Mouse (Mus musculus) liver, embryonic 14.5 days (tissue): ENCODE results near the gene Med15. TPM values are rescaled to one million over a fixed set of nuclear protein-coding genes. Genes with fewer than 3 reads are reported as not detected.
A peak's percentile ranks its signal among the peaks of the same experiment; 100 is the strongest.

Experiments
- ATAC-seq: fragments of 200-750 bp; cut with Nextera tagmentation; 2 replicates; pipeline ENCODE4 v1.8.0; 2017; ENCODE audit warnings: moderate number of reproducible peaks, mild to moderate bottlenecking, moderate library complexity; ENCODE audit not compliant: insufficient read depth
- DNase-seq, 3 experiments: peaks; one replicate each; pipeline ENCODE4 v3.0.0-alpha.2; 2012 to 2013; ENCODE audit warnings: low read depth in 3 of 3, low spot score in 3 of 3
- H3K27ac ChIP-seq: fragments of 300-500 bp; sonication (generic); 2 replicates; pipeline ENCODE4 v1.5.1; 2014; ENCODE audit warnings: moderate library complexity, mild to moderate bottlenecking, control low read depth, inconsistent platforms
- H3K27me3 ChIP-seq: fragments of 300-500 bp; sonication (generic); 2 replicates; pipeline ENCODE4 v1.6.1; 2014; ENCODE audit warnings: mild to moderate bottlenecking, low read length, moderate library complexity; ENCODE audit not compliant: control insufficient read depth, insufficient read depth
- H3K36me3 ChIP-seq: fragments of 300-500 bp; sonication (generic); replicated peaks from 2 replicates; pipeline ENCODE4 v1.6.1; 2014; ENCODE audit warnings: low read depth; ENCODE audit not compliant: control insufficient read depth, insufficient read depth
- H3K4me1 ChIP-seq, 2 experiments: fragments of 200-500 bp in 1 of 2; fragments of 300-500 bp in 1 of 2; sonication (generic) in 1 of 2; replicated peaks; 2 replicates each; pipeline ENCODE4 v1.6.1; 2012 to 2014; ENCODE audit warnings: antibody characterized with exemption in 1 of 2, inconsistent platforms in 1 of 2, low read length in 1 of 2; ENCODE audit not compliant: control insufficient read depth in 2 of 2, insufficient read depth in 2 of 2
- H3K4me2 ChIP-seq: fragments of 300-500 bp; sonication (generic); 2 replicates; pipeline ENCODE4 v1.6.1; 2014; ENCODE audit warnings: low read depth, mild to moderate bottlenecking, control low read depth, moderate library complexity
- H3K4me3 ChIP-seq, 2 experiments: fragments of 200-500 bp in 1 of 2; fragments of 300-500 bp in 1 of 2; sonication (generic) in 1 of 2; 2 replicates each; pipeline ENCODE4 v1.5.1; 2012 to 2014; ENCODE audit warnings: low read depth in 2 of 2, low read length in 2 of 2, mild to moderate bottlenecking in 2 of 2, control low read depth in 1 of 2, inconsistent platforms in 1 of 2, moderate library complexity in 1 of 2; ENCODE audit not compliant: insufficient read depth in 1 of 2
- H3K9ac ChIP-seq: fragments of 300-500 bp; sonication (generic); replicated peaks from 2 replicates; pipeline ENCODE4 v1.6.1; 2014; ENCODE audit warnings: mild to moderate bottlenecking, control low read depth, moderate library complexity
- H3K9me3 ChIP-seq: fragments of 300-500 bp; sonication (generic); 2 replicates; pipeline ENCODE4 v1.6.1; 2016; ENCODE audit warnings: low read length, mixed read lengths; ENCODE audit not compliant: control insufficient read depth
- CTCF ChIP-seq: IDR thresholded peaks from 2 replicates; pipeline ENCODE4 v1.5.1; 2016; ENCODE audit warnings: antibody characterized with exemption, low read depth, control low read depth
- EP300 ChIP-seq: IDR thresholded peaks from 2 replicates; pipeline ENCODE4 v1.6.1; 2016; ENCODE audit warnings: antibody characterized with exemption, low read depth
- WGBS: fragments of 180-500 bp; shearing (Covaris S2); extraction: QIAGEN DNeasy Blood & Tissue Kit; methylation state at CpG from one replicate; pipeline ENCODE4 v1.1.7; 2014; ENCODE audit not compliant: insufficient replicate concordance; 5-methylcytosine and 5-hydroxymethylcytosine counted together
- polyA plus RNA-seq, 2 experiments: library from polyadenylated mRNA; depleted of rRNA in 1 of 2; stranded (reverse) in 1 of 2; unstranded in 1 of 2; fragments of >200 nt; fragmentation: Nextera tagmentation in 1 of 2; extraction: Ambion mirVana in 1 of 2; gene quantifications; 2 replicates each; pipeline versions ENCODE4 v1.2.1 to v1.2.3; 2012 to 2014

Gene Med15
- polyA plus RNA-seq, 2 experiments: 11.4 to 18.0 TPM

DNA sequence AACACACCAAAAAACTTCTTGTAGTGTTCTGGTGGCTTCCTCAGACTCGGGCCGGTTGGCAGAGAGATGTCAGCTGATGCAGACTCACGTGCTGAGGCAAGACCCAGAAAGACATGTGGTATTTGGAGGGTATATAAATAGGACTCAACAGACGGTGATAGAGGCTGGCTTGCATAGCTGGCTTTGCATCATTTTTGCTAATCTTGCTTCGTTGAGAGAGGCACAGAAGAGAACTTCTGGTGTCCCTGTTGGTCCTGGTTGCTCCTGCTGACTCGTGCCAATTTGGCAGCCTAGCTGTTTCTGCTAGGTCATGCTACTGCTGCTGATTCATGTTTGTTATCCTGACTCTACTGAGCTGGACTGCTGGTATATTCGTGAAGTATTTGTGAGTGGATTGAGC lies 36.1 kb upstream of the Med15 start:
- ATAC-seq: peak; percentile 82
- peak overlapping the region; percentile 28 for H3K4me2 ChIP-seq
- no peak for TF ChIP-seq CTCF
- no peak for TF ChIP-seq EP300
- no peaks in the 10 kb centered on the region for H3K27me3 ChIP-seq
- peak overlapping the region; percentile 61 for H3K27ac ChIP-seq
- H3K4me3 ChIP-seq: no peak overlapping the region
- 0 out of 2 replicates have a peak, but pooled peaks cover 2% of the 10 kb centered on the region for H3K36me3 ChIP-seq
- peak; percentile 44 to 54 (median 46) for DNase-seq
- peaks cover 6 to 15% of the 10 kb centered on the region in 2 experiments for H3K4me1 ChIP-seq
- WGBS: 57% methylated on average over 7 of the region's 7 CpGs
- H3K9ac ChIP-seq: peak overlapping the region; percentile 3; the same call in 1 of the 2 replicates
- no peaks in the 10 kb centered on the region for H3K9me3 ChIP-seq

DNA sequence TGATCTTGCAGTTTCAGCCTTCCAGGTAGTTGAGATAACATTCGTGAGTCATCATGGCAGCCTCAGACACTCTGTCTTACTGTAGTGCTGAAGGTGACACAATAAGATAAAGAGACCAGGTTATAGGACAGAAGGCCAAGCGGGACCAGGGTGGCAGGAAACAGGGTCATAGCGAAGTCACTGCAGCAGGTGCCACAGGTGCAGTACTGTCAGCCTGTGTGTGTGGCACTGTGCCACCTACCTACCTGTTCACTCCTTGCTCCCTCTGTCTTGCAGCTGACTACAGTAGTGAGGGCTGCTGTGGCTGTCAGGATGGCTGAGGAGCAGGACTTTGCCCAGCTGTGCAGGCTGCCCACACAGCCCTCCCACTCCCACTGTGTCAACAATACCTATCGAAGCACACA lies 31.4 kb upstream of the Med15 start:
- Histone ChIP-seq H3K4me3 (no peak overlapping the region), H3K9me3 (no peaks in the 10 kb centered on the region), H3K27ac (no peak overlapping the region), H3K27me3 (no peaks in the 10 kb centered on the region), H3K9ac (no peak overlapping the region; the same call in 1 of the 2 replicates), H3K36me3 (no peaks in the 10 kb centered on the region), H3K4me1 (peaks cover 22 to 28% of the 10 kb centered on the region in 2 experiments), H3K4me2 (peak overlapping the region; percentile 28; the same call in 1 of the 2 replicates)
- TF ChIP-seq CTCF (no peak), EP300 (no peak; the same call in 1 of the 2 replicates)
- WGBS: 39% methylated on average over 4 of the region's 4 CpGs
- DNase-seq (no peak), ATAC-seq (no peak; the same call in 1 of the 2 replicates)

DNA sequence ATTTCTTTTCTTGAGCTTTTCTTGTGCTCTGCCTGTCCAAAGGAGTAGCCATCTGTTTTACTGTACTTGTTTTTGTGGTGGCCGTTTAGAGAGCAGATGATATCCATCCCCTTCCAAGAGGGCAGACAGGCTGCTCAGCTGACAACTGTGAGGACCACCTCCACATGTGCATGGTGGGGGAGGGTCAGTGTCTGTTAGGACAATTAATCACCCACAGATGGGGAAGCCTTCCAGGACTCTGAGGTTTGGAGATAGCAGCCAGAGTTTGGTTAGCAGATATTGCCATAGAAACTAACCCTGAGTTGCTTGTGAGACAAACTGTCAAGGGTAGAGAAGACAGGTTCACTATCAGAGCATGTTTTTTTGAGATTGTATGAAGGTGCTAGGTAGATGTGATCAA lies 28.4 kb upstream of the Med15 start:
- peak overlapping the region; percentile 53 for H3K27ac ChIP-seq
- no peak overlapping the region for H3K4me3 ChIP-seq
- peaks cover 18 to 25% of the 10 kb centered on the region in 2 experiments for H3K4me1 ChIP-seq
- peak; percentile 70 for ATAC-seq
- H3K9ac ChIP-seq: no peak overlapping the region
- no peaks in the 10 kb centered on the region for H3K36me3 ChIP-seq
- peak in 1 of 3 experiments; percentile 54 for DNase-seq
- TF ChIP-seq CTCF (no peak), EP300 (peak; percentile 55)
- no peaks in the 10 kb centered on the region for H3K9me3 ChIP-seq
- 5% methylated on average over 1 of the region's 1 CpGs for WGBS
- no peaks in the 10 kb centered on the region for H3K27me3 ChIP-seq
- peak overlapping the region; percentile 67 for H3K4me2 ChIP-seq

DNA sequence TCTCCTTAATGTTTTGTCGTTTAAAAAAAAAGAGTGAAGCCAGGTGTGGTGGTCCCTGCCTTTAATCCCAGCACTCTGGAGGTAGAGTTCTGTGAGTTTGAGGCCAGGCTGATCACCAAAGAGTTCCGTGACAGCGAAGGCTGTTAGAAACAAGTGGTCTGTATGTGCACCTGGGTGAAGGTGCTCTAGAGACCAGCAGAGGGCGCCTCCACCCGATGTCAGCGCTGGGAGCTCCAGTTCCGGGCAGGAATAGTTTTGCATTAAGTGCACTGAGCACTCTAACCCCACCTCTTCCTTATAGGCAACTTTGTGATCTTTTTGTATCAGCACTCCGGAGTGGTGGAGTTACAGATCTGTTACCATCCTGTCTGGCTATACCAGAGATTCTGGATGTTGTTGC lies 28.0 kb upstream of the Med15 start:
- 21% methylated on average over 8 of the region's 8 CpGs for WGBS
- H3K4me2 ChIP-seq: peak overlapping the region; percentile 67
- no peaks in the 10 kb centered on the region for H3K36me3 ChIP-seq
- peak; percentile 67 for ATAC-seq
- H3K9me3 ChIP-seq: no peaks in the 10 kb centered on the region
- DNase-seq: peak in 2 of 3 experiments; percentile 49 to 55
- no peak overlapping the region for H3K9ac ChIP-seq
- peaks cover 18 to 25% of the 10 kb centered on the region in 2 experiments for H3K4me1 ChIP-seq
- H3K4me3 ChIP-seq: peak overlapping the region in 1 of 2 experiments; percentile 54; a peak in 2 of 4 replicates
- H3K27me3 ChIP-seq: no peaks in the 10 kb centered on the region
- H3K27ac ChIP-seq: peak overlapping the region; percentile 53
- TF ChIP-seq EP300 (no peak), CTCF (peak; percentile 95)

DNA sequence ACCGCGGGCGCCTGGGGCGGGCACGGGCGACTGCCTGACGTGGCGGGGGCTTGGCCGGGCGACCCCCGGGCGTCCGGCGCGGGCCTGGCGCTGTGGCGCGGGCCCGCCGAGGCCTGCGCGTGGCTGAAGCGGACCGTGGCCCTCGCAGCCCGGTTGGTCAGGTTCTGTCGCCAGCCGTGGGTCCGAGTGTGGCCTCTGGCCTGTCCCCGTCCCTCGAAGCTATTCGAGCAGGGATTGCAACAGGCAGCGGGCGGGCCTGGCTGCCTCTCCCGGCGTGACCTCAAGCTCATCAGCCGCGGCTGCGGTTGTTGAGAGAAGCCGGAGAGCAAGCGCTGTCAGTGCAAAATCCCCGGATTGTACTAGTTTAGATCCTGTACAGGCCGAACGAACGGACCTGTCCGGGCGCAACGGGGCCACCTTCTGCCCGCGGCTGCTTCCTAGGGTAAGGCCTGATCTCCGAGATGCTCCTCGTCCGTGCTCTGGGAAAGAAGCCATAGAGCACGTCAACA lies 27.2 kb upstream of the Med15 start:
- peak; percentile 41; the same call in 1 of the 2 replicates for ATAC-seq
- peak overlapping the region; percentile 67 for H3K4me2 ChIP-seq

More for the DNA sequence above, 27.2 kb upstream of the Med15 start:
- Histone ChIP-seq H3K27ac (no peak overlapping the region), H3K27me3 (no peaks in the 10 kb centered on the region), H3K9me3 (no peaks in the 10 kb centered on the region), H3K4me1 (peaks cover 18 to 25% of the 10 kb centered on the region in 2 experiments), H3K4me3 (peak overlapping the region; percentile 49 to 54), H3K36me3 (no peaks in the 10 kb centered on the region), H3K9ac (peak overlapping the region; percentile 60)
- TF ChIP-seq EP300 (no peak), CTCF (no peak)
- 2% methylated on average over 53 of the region's 54 CpGs for WGBS
- DNase-seq: no peak
